Comparison of ENCODE assay signal across 18 mouse cellular contexts in the genomic region with DNA sequence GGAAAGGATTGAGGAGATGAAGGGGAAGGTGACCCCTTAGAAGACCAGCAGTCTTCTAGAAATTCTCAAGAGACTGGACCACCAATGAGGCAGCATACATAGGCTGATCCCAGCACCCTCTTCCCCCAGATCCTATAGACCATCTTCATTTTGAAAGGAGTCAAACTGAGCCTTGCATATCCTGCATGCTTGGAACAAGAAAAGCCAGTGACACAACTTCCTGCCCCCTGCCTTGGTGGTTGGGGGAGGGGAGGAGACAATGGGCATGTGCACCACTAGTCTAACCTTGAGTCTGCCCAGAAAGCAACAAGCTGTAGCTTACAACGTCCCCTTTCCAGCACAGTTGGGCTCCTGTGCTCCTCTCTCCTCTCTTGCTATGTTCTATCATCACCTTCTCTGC.
"Had no signal": no experiment of that assay in that cellular context is flagged by ENCODE, and none has a peak within 500 bp of the region (broad histone marks: within the 10 kb centered on the region; RNA-seq: fewer than 3 reads in every experiment).

No protein-coding gene starts in this region.

- H3K4me2 ChIP-seq: kidney, embryonic 15.5 days; liver, embryonic 13.5 days; midbrain, embryonic 11.5 days; neural tube, embryonic 12.5 days; neural tube, embryonic 15.5 days had no signal

- H3K9ac ChIP-seq: kidney, embryonic 15.5 days; liver, embryonic 13.5 days; neural tube, embryonic 12.5 days; neural tube, embryonic 15.5 days had no signal

- H3K4me3 ChIP-seq: kidney, embryonic 15.5 days; left cerebral cortex, adult 2 months; liver, embryonic 13.5 days; neural tube, embryonic 12.5 days; neural tube, embryonic 15.5 days had no signal

- H3K27me3 ChIP-seq: kidney, embryonic 15.5 days; liver, embryonic 13.5 days; neural tube, embryonic 12.5 days; neural tube, embryonic 15.5 days had no signal

- H3K9me3 ChIP-seq: kidney, embryonic 15.5 days; liver, embryonic 13.5 days; neural tube, embryonic 12.5 days; neural tube, embryonic 15.5 days had no signal

- H3K27ac ChIP-seq: kidney, embryonic 15.5 days; left cerebral cortex, adult 2 months; liver, embryonic 13.5 days; neural tube, embryonic 12.5 days; neural tube, embryonic 15.5 days; stomach, postnatal 0 days had no signal

- DNase-seq: kidney, adult 8-10 months; kidney, postnatal 10 days; kidney, postnatal 36 days; layer of hippocampus, postnatal 36 days; liver, embryonic 13.5 days; lung, adult 2 months; lung, postnatal 14 days; lung, postnatal 4 days; midbrain, embryonic 14.5 days; right cerebral cortex, adult 18-20 months; right cerebral cortex, postnatal 14 days; thymus, adult 18-20 months had no signal

- H3K4me1 ChIP-seq: kidney, embryonic 15.5 days; liver, embryonic 13.5 days; neural tube, embryonic 12.5 days; neural tube, embryonic 15.5 days had no signal

- H3K36me3 ChIP-seq: kidney, embryonic 15.5 days; liver, embryonic 13.5 days; neural tube, embryonic 12.5 days; neural tube, embryonic 15.5 days had no signal
